In genomic region chr7:88430692-88431084, GRCm38 (mm10) we compare ENCODE assay signal across 8 mouse cellular contexts. TPM values are rescaled to one million over a fixed set of nuclear protein-coding genes. Genes with fewer than 3 reads are reported as not detected.
DNase-seq lines count a peak whose midpoint lies in the region; ATAC-seq lines count a peak whose summit lies in the region.

No protein-coding gene starts in this region.

- no peak for ATAC-seq in kidney, embryonic 14.5 days (ENCODE audit: low FRiP score, low TSS enrichment)
- ATAC-seq in embryonic facial prominence, embryonic 11.5 days (replicated peaks; ENCODE audit: insufficient number of reproducible peaks, low FRiP score, low TSS enrichment, low read depth) = no peak
- ATAC-seq in intestine, embryonic 16.5 days = no peak
- no peak for ATAC-seq in midbrain, embryonic 16.5 days

- H3K27me3 ChIP-seq in kidney, embryonic 14.5 days (ENCODE audit: control insufficient read depth, insufficient read depth, low read length) = 0 out of 2 replicates have a peak, but pooled peaks cover 2% of the 10 kb centered on the region
- H3K27me3 ChIP-seq in embryonic facial prominence, embryonic 11.5 days (ENCODE audit: control insufficient read depth, insufficient read depth, low read length) = no peaks in the 10 kb centered on the region
- no peaks in the 10 kb centered on the region for H3K27me3 ChIP-seq in intestine, embryonic 16.5 days (replicated peaks; ENCODE audit: control insufficient read depth, insufficient read depth, low read length)
- no peaks in the 10 kb centered on the region for H3K27me3 ChIP-seq in midbrain, embryonic 16.5 days (ENCODE audit: control insufficient read depth, insufficient read depth, low read depth, low read length)

- no peak overlapping the region for H3K27ac ChIP-seq in kidney, embryonic 14.5 days (ENCODE audit: low read depth, low read length)
- H3K27ac ChIP-seq in embryonic facial prominence, embryonic 11.5 days (replicated peaks; ENCODE audit: low read depth, low read length) = no peak overlapping the region
- H3K27ac ChIP-seq in intestine, embryonic 16.5 days (ENCODE audit: low read length) = no peak overlapping the region
- H3K27ac ChIP-seq in midbrain, embryonic 16.5 days (ENCODE audit: low read length) = no peak overlapping the region

- peak overlapping the region; percentile 39 for H3K4me3 ChIP-seq in kidney, embryonic 14.5 days (ENCODE audit: low read length)
- H3K4me3 ChIP-seq in embryonic facial prominence, embryonic 11.5 days (ENCODE audit: low read depth, low read length) = peak overlapping the region; percentile 56
- H3K4me3 ChIP-seq in intestine, embryonic 16.5 days (ENCODE audit: low read length) = peak overlapping the region; percentile 56
- peak overlapping the region; percentile 44 for H3K4me3 ChIP-seq in midbrain, embryonic 16.5 days (ENCODE audit: low read depth, low read length)

- peak overlapping the region; percentile 36 for H3K9ac ChIP-seq in kidney, embryonic 14.5 days (ENCODE audit: low read depth, low read length)
- peak overlapping the region; percentile 57 for H3K9ac ChIP-seq in embryonic facial prominence, embryonic 11.5 days (replicated peaks; ENCODE audit: low read length)
- peak overlapping the region; percentile 71 for H3K9ac ChIP-seq in intestine, embryonic 16.5 days (ENCODE audit: low read depth, low read length)
- H3K9ac ChIP-seq in midbrain, embryonic 16.5 days (ENCODE audit: low read depth, low read length) = no peak overlapping the region

- WGBS in kidney, embryonic 14.5 days = 5% methylated on average over 13 of the region's 13 CpGs
- WGBS in embryonic facial prominence, embryonic 11.5 days = 5% methylated on average over 13 of the region's 13 CpGs
- 8% methylated on average over 13 of the region's 13 CpGs for WGBS in intestine, embryonic 16.5 days
- WGBS in midbrain, embryonic 16.5 days = 9% methylated on average over 13 of the region's 13 CpGs

- no peaks in the 10 kb centered on the region for H3K4me1 ChIP-seq in kidney, embryonic 14.5 days (ENCODE audit: control insufficient read depth, insufficient read depth, low read length)
- H3K4me1 ChIP-seq in embryonic facial prominence, embryonic 11.5 days (ENCODE audit: control insufficient read depth, insufficient read depth, low read length) = no peaks in the 10 kb centered on the region
- no peaks in the 10 kb centered on the region for H3K4me1 ChIP-seq in intestine, embryonic 16.5 days (ENCODE audit: control insufficient read depth, insufficient read depth, low read length)
- no peaks in the 10 kb centered on the region for H3K4me1 ChIP-seq in midbrain, embryonic 16.5 days (ENCODE audit: control insufficient read depth, insufficient read depth, low read length)

- H3K4me2 ChIP-seq in kidney, embryonic 14.5 days (replicated peaks; ENCODE audit: low read depth, low read length) = peak overlapping the region; percentile 74
- H3K4me2 ChIP-seq in embryonic facial prominence, embryonic 11.5 days (ENCODE audit: low read depth, low read length) = peak overlapping the region; percentile 93
- peak overlapping the region; percentile 83 for H3K4me2 ChIP-seq in intestine, embryonic 16.5 days (ENCODE audit: low read depth, low read length)
- H3K4me2 ChIP-seq in midbrain, embryonic 16.5 days (ENCODE audit: low read length) = peak overlapping the region; percentile 86

- no peaks in the 10 kb centered on the region for H3K36me3 ChIP-seq in kidney, embryonic 14.5 days (ENCODE audit: control insufficient read depth, insufficient read depth, low read length)
- H3K36me3 ChIP-seq in embryonic facial prominence, embryonic 11.5 days (replicated peaks; ENCODE audit: control insufficient read depth, insufficient read depth, low read depth, low read length) = no peaks in the 10 kb centered on the region
- H3K36me3 ChIP-seq in intestine, embryonic 16.5 days (ENCODE audit: control insufficient read depth, insufficient read depth, low read length) = no peaks in the 10 kb centered on the region
- no peaks in the 10 kb centered on the region for H3K36me3 ChIP-seq in midbrain, embryonic 16.5 days (ENCODE audit: control insufficient read depth, insufficient read depth, low read length)

- no peaks in the 10 kb centered on the region for H3K9me3 ChIP-seq in kidney, embryonic 14.5 days (ENCODE audit: control insufficient read depth, low read length)
- no peaks in the 10 kb centered on the region for H3K9me3 ChIP-seq in embryonic facial prominence, embryonic 11.5 days (replicated peaks; ENCODE audit: control insufficient read depth, low read length)
- no peaks in the 10 kb centered on the region for H3K9me3 ChIP-seq in intestine, embryonic 16.5 days (ENCODE audit: control insufficient read depth, low read length)
- H3K9me3 ChIP-seq in midbrain, embryonic 16.5 days (replicated peaks; ENCODE audit: control insufficient read depth, low read length, poor library complexity, severe bottlenecking) = no peaks in the 10 kb centered on the region

- DNase-seq in kidney, adult 18-20 months = no peak
- DNase-seq in embryonic facial prominence, embryonic 11.5 days (ENCODE audit: low spot score) = peak; percentile 7
- no peak for DNase-seq in thymus, postnatal 14 days
- DNase-seq in gastrocnemius, postnatal 4 days (ENCODE audit: low spot score in 2 of 2) = no peak
- no peak for DNase-seq in adrenal gland, adult 8-10 months

RNA-seq across cellular contexts. Expression of gene Rab38, which starts 0.6 kb away (rescaled TPM):
- polyA plus RNA-seq in kidney, embryonic 14.5 days (2014; fragmentation: Nextera tagmentation; extraction: Ambion mirVana) = 2.4 and 2.5 TPM in 2 replicates
- 10.5 and 11.0 TPM in 2 replicates for polyA plus RNA-seq in embryonic facial prominence, embryonic 11.5 days (2014; fragmentation: Nextera tagmentation; extraction: Ambion mirVana)
- polyA plus RNA-seq in intestine, embryonic 16.5 days (2015; fragmentation: Nextera tagmentation; extraction: Ambion mirVana) = 4.5 and 5.0 TPM in 2 replicates
- polyA plus RNA-seq in midbrain, embryonic 16.5 days (2015; fragmentation: Nextera tagmentation; extraction: Ambion mirVana) = 0.86 and 1.1 TPM in 2 replicates
- total RNA-seq in gastrocnemius, postnatal 4 days (2021) = 1 to 10 TPM; 1.9 to 2.9 TPM
- under 1 TPM in 3 of 4 experiments, not detected in 1; 0.20 to 0.43 (median 0.24) TPM for total RNA-seq in adrenal gland, adult 8-10 months (2022)
